Mouse (Mus musculus): Measurements from ENCODE around the gene 9130213A22Rik.
"Not testable (repeated sequence)": the region's sequence is repeated elsewhere in the genome, so short reads cannot be mapped to it uniquely, and the experiment has no call there.

Gene 9130213A22Rik

GRCm38 (mm10) chr11:69093856-69094255 is 28.5 kb downstream of the 9130213A22Rik start:
- DNase-seq (ENCODE audit: low spot score): not testable (repeated sequence)

DNA sequence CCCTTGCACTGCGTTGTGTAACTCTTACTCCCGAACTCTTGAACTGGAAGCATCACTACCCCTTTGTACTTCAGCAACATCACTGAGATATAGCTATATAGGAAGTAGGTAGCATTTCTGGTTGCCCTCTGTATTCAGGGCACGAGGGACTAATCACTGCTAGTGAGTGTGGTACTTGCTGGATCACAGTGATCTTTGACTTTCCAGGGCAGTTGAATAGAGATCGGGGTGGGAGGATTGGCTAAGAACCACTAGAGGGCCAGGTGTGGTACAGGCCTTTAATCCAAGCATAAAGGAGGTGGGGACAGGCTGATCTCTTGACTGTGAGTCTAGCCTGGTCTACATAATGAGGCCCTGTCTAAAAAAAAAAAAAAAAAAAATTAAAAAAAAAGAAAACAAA is 29.5 kb downstream of the 9130213A22Rik start:
- no peak for DNase-seq (ENCODE audit: low spot score)

GRCm38 (mm10) chr11:69092386-69092751 is 30.0 kb downstream of the 9130213A22Rik start:
- peak; percentile 86 for DNase-seq (ENCODE audit: low spot score)

GRCm38 (mm10) chr11:69091566-69092385 is 30.6 kb downstream of the 9130213A22Rik start:
- DNase-seq (ENCODE audit: low spot score): no peak

DNA sequence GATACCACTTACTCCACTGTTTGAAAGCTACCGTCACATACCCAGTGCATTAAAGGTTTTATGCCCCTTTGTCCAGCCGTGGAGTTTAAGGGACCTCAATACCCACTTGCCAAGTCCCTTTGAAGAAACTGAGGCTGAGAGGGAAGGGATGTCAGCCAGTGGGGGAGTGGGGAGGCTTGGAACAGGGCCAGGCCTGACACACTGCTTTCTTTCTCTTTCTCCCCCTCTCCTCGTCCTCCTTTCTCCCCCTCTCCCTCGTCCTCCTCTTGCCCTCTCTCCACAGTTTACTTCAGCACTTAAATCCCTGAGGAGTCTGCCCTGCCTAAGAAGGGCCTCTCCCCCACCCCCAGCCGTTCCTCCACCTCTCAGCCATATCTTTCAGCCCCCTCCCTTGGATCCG is 32.0 kb downstream of the 9130213A22Rik start:
- DNase-seq (ENCODE audit: low spot score): no peak

DNA sequence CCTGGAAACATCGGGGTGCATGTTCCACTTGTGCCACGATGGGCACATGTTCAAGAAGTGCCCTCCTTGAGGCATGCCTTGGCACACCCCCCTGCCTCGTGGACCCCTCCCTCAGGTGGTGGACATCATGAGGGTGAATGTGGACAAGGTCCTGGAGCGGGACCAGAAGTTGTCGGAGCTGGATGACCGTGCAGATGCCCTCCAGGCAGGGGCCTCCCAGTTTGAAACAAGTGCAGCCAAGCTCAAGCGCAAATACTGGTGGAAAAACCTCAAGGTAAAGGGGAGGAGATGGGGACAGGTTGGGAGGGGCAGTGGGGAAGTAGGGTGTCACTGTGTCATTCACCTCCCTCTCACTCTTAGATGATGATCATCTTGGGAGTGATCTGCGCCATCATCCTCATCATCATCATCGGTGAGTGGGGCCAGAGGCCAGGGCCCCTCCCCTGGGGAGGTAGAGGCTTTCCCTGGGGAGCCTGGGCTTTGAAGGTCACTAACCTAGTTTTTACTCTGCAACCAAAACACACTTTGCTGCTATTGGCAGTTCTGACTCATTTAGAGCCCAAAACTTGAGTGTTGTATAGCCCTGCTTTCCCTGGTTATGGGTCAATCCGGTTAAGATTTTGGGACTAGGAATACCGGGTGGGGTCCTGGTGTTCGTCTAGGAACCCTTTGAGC is 32.6 kb downstream of the 9130213A22Rik start:
- no peak for DNase-seq (ENCODE audit: low spot score)

DNA sequence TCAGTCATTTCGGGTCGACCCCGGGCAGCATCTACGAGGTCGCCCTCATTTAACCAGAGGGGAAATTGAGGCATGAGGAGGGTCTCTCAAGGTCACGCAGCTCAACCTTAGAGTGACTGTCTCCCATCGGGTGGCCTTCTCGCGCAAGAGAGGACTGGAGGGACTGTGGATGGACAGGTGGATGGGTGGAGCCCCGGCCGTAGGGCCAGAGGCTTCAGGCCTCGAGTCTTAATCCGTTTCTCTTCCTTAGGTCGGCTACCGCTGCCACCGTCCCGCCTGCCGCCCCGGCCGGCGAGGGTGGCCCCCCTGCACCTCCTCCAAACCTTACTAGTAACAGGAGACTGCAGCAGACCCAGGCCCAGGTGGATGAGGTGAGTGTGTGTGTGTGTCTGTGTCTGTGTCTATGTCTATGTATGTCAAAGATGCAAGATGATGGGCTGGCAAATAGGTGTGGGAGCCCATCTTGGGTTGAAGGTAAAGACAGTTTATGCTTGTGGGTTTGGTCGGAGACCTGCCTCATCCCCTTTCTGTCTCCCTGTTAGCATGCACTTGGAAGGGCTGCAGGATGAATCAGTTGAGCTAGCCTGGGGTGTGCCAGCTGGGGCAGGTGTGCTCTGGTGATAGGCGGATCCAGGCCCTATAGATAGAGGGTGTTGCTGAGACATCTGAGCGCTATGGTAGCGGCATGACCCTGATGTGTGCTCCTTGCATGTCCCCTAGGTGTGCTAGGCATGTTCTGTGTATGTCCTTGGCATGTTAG is 33.4 kb downstream of the 9130213A22Rik start:
- peak; percentile 39 for DNase-seq (ENCODE audit: low spot score)

- peak; percentile 84 for DNase-seq (ENCODE audit: low spot score)
Measured at GRCm38 (mm10) chr11:69088103-69088855, 34.1 kb downstream of the 9130213A22Rik start, which contains the start of gene Vamp2. Gene Vamp2 (plus strand): TSS chr11:69088490.

GRCm38 (mm10) chr11:69087597-69087996 is 34.8 kb downstream of the 9130213A22Rik start:
- no peak for DNase-seq (ENCODE audit: low spot score)

- no peak for DNase-seq (ENCODE audit: low spot score)
Measured at GRCm38 (mm10) chr11:69087082-69087481, 35.3 kb downstream of the 9130213A22Rik start.

DNA sequence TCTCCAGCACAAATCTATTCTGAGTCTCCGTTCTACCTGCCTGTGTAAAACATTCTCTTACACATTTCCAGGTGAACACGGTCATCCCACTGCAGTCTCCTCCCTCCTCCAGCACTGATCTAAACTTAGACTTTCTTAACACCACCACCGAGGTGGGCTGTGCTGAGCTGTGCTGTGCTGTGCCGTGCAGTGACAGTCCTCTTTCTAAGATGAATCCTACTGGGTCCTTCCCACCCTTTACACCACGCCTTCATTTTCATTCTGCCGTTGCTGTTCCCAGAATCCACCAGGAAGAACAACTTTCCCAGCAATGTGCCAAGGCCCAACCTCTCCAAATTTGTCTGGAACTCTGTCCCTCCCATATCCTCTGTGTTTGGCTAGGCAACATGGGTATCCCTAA is 36.0 kb downstream of the 9130213A22Rik start:
- DNase-seq (ENCODE audit: low spot score): no peak

DNA sequence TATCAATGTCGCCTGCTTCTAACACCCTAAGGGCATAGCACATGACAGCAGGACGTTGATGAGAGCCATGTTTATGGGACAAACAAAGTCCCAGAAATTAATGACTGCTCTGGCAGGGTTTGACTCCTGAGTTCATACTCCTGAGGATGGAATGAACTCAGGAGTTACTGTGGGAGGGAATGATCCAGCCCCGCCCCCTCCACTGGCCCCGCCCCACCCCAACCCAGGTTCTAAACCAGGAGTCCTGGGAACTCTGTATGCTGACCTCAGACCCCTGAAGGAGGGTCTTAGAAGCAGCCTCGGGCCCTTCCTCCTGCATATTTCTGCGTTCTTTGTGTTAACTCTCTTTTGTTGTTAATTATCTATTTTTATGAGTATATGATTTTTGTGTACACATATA is 36.8 kb downstream of the 9130213A22Rik start:
- no peak for DNase-seq (ENCODE audit: low spot score)

GRCm38 (mm10) chr11:69081613-69082012 is 40.8 kb downstream of the 9130213A22Rik start:
- no peak for DNase-seq (ENCODE audit: low spot score)

DNA sequence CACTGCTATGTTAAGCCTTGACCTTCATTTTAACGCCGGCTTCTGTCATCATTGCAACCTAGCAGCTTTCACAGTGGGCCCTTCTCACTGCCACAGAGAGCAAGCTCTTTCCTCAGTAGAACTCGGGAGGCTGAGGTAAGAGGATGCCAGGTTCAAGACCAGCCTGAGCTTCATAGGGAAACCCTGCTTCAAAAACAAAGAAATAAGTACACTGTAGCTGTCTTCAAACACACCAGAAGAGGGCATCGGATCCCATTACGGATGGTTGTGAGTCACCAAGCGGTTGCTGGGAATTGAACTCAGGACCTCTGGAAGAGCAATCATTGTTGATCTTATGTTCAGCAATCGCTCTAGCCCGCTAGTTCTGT is 41.5 kb downstream of the 9130213A22Rik start:
- no peak for DNase-seq (ENCODE audit: low spot score)

DNA sequence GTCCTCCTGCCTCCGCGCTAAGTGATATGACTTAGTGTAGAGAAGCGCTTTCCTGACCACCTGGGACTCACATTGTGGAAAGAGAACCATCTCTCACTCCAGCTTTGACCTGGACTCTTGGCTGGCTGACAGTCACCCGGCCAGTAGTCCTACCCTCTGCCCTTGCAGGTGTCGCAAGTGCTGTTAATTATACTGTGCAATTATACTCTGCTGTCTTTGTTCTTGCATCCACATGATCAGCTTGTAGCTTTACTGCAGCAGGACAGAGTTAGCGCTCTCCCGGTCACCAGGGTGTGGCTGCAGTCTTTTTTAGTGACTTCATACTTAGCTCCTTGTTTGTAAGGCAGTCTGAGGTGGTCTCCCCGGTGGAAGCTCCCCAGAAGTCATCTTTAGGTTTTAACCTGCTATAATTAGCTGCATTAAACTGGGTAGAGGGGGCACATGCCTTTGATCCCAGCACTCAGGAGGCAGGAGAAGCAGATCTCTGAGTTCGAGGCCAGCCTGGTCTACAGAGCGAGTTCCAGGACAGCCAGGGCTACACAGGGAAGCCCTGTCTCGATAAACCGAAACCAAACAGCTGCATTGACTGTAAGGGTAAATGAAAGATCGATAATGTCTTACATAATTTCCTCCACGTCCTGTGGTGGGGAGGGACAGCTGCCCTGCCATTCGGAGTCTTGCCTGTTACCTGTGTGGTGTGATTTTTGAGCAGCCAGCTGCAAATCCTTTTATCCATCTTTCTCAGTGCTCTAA is 42.1 kb downstream of the 9130213A22Rik start:
- no peak for DNase-seq (ENCODE audit: low spot score)

GRCm38 (mm10) chr11:69078805-69079438 is 43.5 kb downstream of the 9130213A22Rik start:
- no peak for DNase-seq (ENCODE audit: low spot score)

DNA sequence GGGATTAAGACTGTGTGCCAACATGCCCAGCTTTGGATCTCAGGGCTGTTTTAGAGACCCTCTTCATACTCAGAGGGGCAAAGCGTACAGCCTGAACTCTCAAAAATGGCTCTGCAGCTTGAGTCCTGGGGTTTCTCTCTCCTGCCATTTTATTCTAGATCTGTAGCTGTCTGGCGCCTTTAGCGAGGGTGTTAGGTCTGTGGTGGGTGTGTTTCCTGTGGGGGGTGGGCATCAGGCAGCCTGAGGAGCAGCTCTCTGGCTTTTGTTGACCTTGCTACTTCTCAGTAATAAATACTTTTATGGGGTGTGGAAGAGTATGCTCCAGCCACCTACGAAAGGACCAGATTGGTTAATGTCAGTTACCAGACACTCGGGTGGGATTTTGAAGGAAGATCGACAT is 44.3 kb downstream of the 9130213A22Rik start:
- DNase-seq (ENCODE audit: low spot score): no peak

- no peak for DNase-seq (ENCODE audit: low spot score)
Measured at GRCm38 (mm10) chr11:69077316-69077715, 45.1 kb downstream of the 9130213A22Rik start.

- DNase-seq (ENCODE audit: low spot score): no peak
Measured at GRCm38 (mm10) chr11:69076572-69076971, 45.8 kb downstream of the 9130213A22Rik start.

- no peak for DNase-seq (ENCODE audit: low spot score)
Measured at GRCm38 (mm10) chr11:69075764-69076479, 46.5 kb downstream of the 9130213A22Rik start.

All from adipocyte (in vitro differentiated cells).